Mouse (Mus musculus) heart, adult 2 months (tissue): ENCODE results near the gene Olfr547.

Source experiments
- CTCF ChIP-seq: fragments of 200-600 bp; IDR thresholded peaks from 2 replicates; pipeline ENCODE4 v1.8.1; 2022; ENCODE audit warnings: antibody characterized with exemption, mild to moderate bottlenecking, moderate library complexity
- EP300 ChIP-seq: fragments of 200-500 bp; IDR thresholded peaks from 2 replicates; pipeline ENCODE4 v1.6.1; 2011; ENCODE audit warnings: low read depth, low read length, control low read depth; ENCODE audit not compliant: insufficient read depth
- POLR2A ChIP-seq: fragments of 200-500 bp; IDR thresholded peaks from 2 replicates; pipeline ENCODE4 v1.6.1; 2011; ENCODE audit warnings: mild to moderate bottlenecking, low read depth, low read length, control low read depth; ENCODE audit not compliant: insufficient read depth

DNA sequence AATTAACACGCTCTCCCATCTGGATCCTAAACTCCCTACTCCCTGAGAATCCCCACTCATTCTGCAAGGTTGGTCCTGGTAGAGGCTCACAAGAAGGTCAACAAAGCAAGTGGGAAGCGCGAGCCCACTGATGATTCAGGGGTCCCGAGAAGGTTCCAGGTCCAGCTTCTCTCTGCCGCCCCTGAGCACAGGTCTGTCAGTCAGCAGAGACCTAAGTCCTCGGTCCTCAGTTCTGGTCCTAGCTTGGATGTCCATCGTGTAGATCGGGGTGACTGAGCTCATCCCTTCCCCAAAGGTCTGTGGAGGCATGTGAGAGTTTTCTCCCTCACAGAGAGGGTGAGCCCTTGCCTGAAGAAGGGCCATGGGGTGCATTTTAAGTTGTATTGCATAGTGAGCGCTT is 26.5 kb upstream of the Olfr547 start:
- TF ChIP-seq EP300 (no peak), CTCF (no peak), POLR2A (no peak)
